ENCODE assay signal across 8 mouse cellular contexts in the genomic region with DNA sequence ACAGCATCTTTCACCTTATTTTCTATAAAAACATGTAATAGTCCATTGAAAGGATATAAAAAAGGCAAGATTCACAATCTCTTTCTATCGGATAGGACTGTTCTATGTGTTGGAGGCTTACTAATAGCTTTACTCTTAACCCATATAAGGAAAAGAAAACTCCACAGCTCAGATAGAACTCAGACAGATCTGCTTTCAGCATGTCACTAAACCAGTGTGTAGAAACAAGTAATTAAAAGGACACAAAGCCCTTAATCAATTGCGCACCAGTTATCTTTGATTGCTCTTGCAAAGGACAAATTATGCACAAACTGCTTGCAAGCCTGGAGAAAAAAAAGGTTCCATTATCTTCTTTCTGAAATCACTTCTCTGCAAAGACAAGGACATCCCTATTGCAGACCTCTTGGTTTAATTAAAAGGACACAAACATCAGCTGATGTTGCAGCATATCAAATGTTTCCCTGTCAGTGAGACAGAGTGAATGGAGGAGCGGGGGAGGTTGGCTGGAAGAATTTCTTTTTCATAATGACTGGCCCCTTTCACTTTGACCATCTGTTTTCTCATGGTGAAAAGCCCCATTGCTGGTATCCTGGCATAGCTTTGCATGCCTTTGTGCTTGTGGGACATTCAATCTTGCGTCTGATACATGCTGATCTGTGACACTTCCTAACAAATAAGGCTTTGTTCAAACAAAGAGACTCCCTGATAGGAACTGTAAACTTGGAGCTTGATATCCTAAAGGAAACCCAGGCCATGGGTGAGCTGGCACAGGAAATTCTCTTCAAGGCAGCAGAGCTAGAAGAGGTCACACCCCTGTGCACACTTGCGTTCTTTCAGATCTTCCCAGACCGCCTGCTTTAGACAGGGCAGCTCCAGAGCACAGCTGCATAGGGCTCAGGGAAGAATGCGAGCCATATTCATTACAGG.
DNase-seq lines count a peak whose midpoint lies in the region; ATAC-seq lines count a peak whose summit lies in the region.

No protein-coding gene starts in this region.

- peak; percentile 11 for DNase-seq in kidney, adult 11 months
- no peak for DNase-seq in kidney, adult 18-20 months
- peak; percentile 91 for DNase-seq in embryonic facial prominence, embryonic 14.5 days (ENCODE audit: low spot score)
- peak; percentile 4 to 10 for DNase-seq in heart, postnatal 36 days
- DNase-seq in layer of hippocampus, adult 9-11 months: peak; percentile 56
- DNase-seq in lung, postnatal 4 days: peak; percentile 37 to 59
- DNase-seq in testis, postnatal 14 days (ENCODE audit: low spot score): peak; percentile 69

- no peaks in the 10 kb centered on the region for H3K27me3 ChIP-seq in embryonic facial prominence, embryonic 14.5 days (replicated peaks; ENCODE audit: control insufficient read depth, insufficient read depth, low read length)

- H3K4me1 ChIP-seq in embryonic facial prominence, embryonic 14.5 days (ENCODE audit: control insufficient read depth, insufficient read depth, low read length): no peaks in the 10 kb centered on the region

- 23% methylated on average over 7 of the region's 7 CpGs for WGBS in embryonic facial prominence, embryonic 14.5 days

- no peak overlapping the region for H3K4me2 ChIP-seq in embryonic facial prominence, embryonic 14.5 days (ENCODE audit: low read depth, low read length)

- peak overlapping the region; percentile 35 for H3K27ac ChIP-seq in embryonic facial prominence, embryonic 14.5 days (replicated peaks; ENCODE audit: low read depth, low read length)

- H3K9ac ChIP-seq in embryonic facial prominence, embryonic 14.5 days (ENCODE audit: low read depth, low read length): no peak overlapping the region

- peak; percentile 93 for ATAC-seq in embryonic facial prominence, embryonic 14.5 days (ENCODE audit: low read depth)
- ATAC-seq in granulocyte monocyte progenitor cell, adult 5-6 weeks (replicated peaks; ENCODE audit: poor library complexity, severe bottlenecking): no peak

- H3K36me3 ChIP-seq in embryonic facial prominence, embryonic 14.5 days (ENCODE audit: control insufficient read depth, insufficient read depth, low read length): no peaks in the 10 kb centered on the region

- intact Hi-C loops in heart, postnatal 36 days (cut with DNase I): no loop called here

- no peak overlapping the region for H3K4me3 ChIP-seq in embryonic facial prominence, embryonic 14.5 days (ENCODE audit: low read depth, low read length)

- H3K9me3 ChIP-seq in embryonic facial prominence, embryonic 14.5 days (ENCODE audit: control insufficient read depth, low read length): no peaks in the 10 kb centered on the region
